Mouse (Mus musculus) frontal cortex, postnatal 36 days (tissue): ENCODE results near the gene 1110017D15Rik.
"Not testable (repeated sequence)": the region's sequence is repeated elsewhere in the genome, so short reads cannot be mapped to it uniquely, and the experiment has no call there.

Source experiments
- DNase-seq, 2 experiments: peaks; one replicate each; pipeline ENCODE4 v3.0.0; 2022; ENCODE audit warnings: low spot score in 2 of 2

The 1110017D15Rik gene

DNA sequence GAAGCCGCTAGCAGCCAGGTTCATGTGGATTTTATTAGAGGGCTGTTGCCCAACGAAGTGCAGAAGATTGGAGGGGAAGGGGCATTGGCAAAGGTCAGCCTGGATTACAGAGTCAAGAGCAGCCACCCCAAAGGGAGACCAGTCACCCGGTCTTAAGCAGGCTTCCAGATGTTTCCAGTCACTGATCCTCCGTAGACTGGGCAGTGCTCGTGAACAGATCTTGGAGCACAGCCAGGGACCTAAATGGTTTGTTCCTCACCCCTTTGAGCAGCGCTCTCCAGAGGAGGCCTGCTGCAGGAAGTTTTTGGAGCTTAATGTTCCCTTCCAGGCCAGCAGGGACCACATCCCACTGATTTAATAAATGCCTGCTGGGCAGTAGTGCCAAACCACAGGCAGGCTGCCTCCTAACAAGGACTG lies 35.5 kb downstream of the 1110017D15Rik start:
- peak in 1 of 2 experiments; percentile 36 for DNase-seq

- DNase-seq, result no peak
Measured at GRCm38 (mm10) chr4:41480254-41480653, 36.9 kb downstream of the 1110017D15Rik start.

DNA sequence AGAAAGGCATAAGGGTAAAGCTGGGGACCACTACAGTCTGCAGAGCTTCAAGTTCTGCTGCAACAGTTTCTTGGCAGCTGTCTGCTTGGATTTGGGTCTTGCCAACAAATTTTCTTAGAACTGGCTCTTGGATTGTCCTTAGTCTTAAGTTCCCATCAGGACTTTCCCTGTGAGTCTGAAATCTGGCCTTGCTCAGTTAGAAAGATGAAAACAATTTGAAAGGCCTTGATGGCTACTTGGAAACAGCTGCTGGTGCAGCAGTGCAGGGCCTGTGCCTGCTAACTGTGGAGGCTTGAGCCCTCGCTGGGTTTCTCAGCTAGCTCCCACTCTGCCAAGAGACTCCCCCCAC lies 37.7 kb downstream of the 1110017D15Rik start:
- DNase-seq, result no peak

GRCm38 (mm10) chr4:41478751-41479455 lies 38.2 kb downstream of the 1110017D15Rik start:
- no peak for DNase-seq

DNA sequence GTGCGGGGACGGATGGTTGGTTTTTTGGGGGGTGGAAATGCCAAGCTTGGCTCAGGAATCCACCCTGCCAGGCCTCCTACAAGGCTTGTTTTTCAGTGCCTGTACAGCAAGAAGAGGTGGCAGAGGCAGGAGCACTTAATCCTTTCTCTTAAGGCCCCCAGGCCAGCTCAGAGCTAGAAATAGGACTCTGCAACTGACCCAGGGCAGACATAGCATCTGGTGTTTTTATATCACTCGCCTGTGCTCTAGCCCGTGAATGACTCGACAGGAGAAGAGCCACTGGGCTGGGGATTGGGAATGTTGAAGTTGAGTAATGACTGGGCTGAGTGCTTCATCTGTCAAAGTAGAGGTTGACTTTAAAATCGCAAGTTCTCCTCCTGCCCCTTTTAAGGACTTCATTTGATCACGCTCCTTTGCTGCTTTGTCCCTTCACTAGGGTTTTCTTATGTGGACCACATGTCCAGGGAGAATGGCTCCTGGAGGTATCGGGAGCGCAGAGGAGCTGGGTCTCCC lies 39.4 kb downstream of the 1110017D15Rik start:
- no peak for DNase-seq

DNA sequence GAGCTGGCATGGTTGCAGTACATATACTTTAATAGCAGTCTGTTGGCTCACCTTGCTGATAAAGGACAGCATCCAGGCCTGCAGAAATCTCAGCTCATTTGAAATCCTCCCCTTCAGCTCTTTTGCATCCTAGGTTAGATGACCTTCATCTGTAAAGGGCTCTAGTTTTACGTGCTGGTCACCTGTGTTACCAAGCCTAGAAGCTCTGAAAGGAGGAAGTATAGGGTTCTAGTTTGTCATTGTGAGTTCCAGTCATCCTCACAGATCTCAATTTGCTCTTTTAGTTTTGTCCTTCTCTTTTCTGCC lies 45.8 kb downstream of the 1110017D15Rik start:
- no peak for DNase-seq

GRCm38 (mm10) chr4:41470684-41471383 lies 46.3 kb downstream of the 1110017D15Rik start:
- DNase-seq, result peak; percentile 60 to 79

DNA sequence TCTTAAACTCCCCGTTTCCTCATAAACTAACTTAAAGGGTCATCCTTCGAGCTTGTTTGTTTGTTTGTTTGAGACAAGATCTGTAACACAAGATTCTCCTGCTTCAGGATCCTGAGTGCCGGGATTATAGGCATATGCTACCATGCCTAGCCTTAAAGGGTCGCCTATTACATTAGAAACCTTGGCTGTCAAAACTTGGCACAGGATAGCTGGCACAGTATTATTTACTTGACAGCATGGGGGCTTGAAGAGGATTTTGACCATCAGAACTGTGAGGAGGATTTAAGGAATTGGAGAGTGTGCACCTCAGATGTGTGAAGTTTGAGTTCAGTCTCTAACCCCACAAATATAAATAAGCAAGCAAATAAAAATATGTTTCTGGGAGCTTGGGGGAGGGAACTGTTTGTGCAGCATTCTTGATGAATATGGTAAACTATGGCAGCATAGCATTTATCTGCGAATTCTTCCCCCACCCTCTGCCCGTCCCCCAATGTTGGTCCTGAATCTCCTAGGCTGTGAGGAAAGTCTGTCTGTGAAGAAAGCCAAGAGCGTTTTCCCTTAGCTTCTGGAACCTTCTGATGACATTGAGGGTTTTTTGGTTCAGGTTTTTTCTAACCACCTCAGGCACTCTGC lies 47.0 kb downstream of the 1110017D15Rik start:
- no peak for DNase-seq

DNA sequence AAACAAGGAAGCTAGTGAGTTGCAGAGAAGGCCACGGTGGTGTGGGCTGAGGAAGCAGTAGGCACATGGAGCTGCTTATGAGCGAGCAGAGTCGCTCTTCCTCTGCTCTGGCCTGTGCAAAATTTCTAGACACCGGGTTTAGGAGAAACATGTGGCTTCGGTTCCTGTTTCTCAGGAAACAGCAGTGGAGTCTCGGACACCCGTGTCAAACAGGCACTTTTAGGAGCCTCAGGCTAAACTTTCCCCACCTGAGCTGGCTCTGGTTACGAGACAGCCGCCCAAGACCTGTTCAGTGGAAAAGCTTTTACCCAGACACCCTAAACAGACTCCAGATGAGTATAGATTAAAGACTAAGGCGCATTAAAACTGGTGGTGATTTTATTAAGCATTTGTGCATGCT lies 47.9 kb downstream of the 1110017D15Rik start:
- no peak for DNase-seq

DNA sequence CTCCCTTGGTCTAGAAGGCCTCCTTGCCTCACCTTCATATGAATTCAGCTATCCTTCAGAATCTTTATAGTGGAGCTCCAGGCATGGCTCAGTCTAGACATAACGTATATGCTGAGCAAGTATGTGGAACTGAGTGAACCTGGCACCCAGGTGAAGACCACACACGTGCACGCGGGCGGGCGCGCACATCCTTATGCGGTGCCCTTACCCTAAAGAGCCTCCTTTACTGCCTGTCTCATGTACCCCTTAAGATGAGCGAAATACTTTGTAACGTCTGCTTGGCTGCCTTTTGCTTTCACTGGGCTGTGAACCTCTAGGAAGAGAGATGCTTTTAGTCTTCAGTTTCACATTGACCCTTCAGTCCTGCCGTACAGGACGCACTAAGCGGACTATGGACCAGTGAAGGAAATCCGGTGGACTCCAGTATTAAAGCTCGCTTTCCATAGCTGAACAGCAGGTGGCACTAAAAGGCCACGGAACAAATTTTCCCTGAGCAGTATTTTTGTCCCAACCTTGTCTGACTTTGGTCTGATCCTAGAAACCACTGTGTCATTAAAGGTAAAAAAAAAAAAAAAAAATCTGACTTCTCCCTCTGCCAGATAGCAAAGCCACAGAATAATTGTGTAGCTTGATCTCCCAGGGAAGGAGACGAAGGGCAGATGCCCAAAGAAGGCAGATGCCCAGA lies 48.6 kb downstream of the 1110017D15Rik start:
- DNase-seq, result peak; percentile 69 to 80

DNA sequence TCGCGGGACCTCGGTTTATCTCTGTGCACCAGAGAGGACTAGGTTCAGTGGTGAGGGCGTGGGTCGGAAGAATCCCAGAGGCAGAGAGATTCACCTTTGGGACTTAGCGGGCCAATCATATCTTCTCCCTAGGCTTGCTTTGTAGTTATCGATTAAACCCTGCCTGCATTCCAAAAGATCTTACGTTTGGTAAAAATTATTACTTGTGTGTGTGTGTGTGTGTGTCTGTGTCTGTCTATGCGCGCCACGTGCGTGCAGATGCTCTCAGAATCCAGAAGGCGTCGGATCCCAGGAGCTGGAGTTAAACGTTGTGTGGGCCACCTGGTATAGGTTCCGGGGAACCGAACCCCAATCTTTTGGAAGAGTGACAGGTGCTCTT lies 51.9 kb downstream of the 1110017D15Rik start:
- DNase-seq, result no peak

DNA sequence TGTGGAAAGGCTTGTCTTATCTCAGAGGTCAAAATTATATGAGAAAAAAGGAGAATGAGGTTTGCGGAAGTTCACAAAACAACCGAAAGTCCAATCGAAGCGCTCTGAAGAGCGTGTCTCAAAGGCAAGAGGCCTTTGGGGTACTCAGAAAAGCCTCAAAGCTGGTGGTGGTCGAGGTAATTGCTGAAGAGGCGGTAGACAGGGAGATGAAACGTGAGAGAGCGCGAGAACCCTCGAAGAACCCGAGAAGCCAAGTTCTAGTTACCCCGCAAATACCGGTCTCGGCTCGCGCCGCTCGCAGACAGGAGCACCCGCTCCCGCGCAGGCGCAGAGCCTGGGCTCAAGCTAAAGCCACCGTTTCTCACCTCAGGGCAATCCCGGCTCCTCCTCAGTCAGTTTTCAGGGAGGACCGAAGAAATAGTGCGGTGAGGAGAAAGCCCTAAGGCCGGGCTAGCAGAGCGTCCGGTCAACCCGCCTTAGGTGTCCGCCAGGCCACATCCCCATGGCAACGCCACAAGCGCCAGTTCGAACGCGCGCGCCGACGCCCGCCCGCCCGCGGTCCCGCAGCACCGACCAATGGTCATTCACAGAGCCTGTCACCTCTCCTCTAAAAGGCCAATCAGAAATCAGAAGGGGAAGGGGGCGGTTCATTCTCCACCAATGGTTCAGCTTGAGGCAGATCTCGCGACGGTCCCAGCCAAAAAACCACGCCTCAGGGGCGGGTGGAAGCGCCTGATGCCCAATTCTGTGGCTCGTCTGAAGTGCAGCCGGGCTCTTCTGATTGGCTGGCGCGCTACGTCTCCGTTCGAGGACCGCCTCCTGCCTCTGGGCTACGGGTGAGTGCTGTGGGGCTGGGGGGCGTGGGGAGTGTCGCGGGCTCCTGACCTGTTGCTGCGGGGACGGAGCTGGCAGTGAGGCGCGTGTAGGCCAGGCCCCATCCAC lies 52.5 kb downstream of the 1110017D15Rik start, which contains the start of the genes Kif24 and Nudt2:
TSS of gene Kif24 (minus strand) at position 543 of the 942 bp plus-strand sequence.
TSS of gene Nudt2 (plus strand) at position 807 of the 942 bp plus-strand sequence.
- peak; percentile 97 to 98 for DNase-seq

- DNase-seq, result not testable (repeated sequence)
Measured at GRCm38 (mm10) chr4:41463051-41463738, 53.9 kb downstream of the 1110017D15Rik start.

DNA sequence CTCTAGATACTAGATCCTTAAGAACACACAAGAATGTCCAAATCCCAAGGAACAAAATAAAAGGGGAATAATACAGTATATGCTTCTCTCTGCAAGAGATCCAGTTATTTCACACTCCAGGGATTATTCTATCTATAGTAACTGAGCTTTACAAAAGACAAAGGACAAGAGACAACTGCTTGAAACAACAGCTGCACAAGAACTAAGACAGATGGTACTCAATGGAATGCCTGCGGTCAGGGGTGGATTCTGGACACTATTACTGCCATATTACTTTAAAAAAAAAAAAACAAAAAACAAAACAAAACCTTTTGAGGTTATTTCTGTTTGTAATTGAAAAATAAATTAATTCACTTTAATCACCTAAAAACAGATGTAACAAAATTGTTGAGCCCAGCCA lies 56.4 kb downstream of the 1110017D15Rik start:
- no peak for DNase-seq
